Mouse (Mus musculus) C2C12 (cell line): ENCODE measurements around the gene Ddx27.

ENCODE experiments used
- CEBPB ChIP-seq: IDR thresholded peaks from one replicate; pipeline ENCODE4 v1.6.1; 2011; ENCODE audit warnings: low read depth, mild to moderate bottlenecking, control low read depth, moderate library complexity
- CTCF ChIP-seq: IDR thresholded peaks from one replicate; pipeline ENCODE4 v1.5.1; 2011; ENCODE audit not compliant: control insufficient read depth, insufficient read depth, insufficient read length
- FOSL1 ChIP-seq: IDR thresholded peaks from one replicate; pipeline ENCODE4 v1.8.0; 2011; ENCODE audit warnings: mild to moderate bottlenecking, low read length; ENCODE audit not compliant: poor library complexity, insufficient read depth, severe bottlenecking
- MAX ChIP-seq: IDR thresholded peaks from one replicate; pipeline ENCODE4 v1.6.1; 2011; ENCODE audit warnings: mild to moderate bottlenecking, control low read depth
- MYOG ChIP-seq: IDR thresholded peaks from one replicate; pipeline ENCODE4 v1.6.1; 2011; ENCODE audit not compliant: control insufficient read depth, insufficient read length; ENCODE audit errors: extremely low read depth
- USF1 ChIP-seq: IDR thresholded peaks from one replicate; pipeline ENCODE4 v1.6.1; 2011; ENCODE audit warnings: low read depth, mild to moderate bottlenecking, control low read depth, moderate library complexity

- TF ChIP-seq MAX (no peak), CTCF (no peak), USF1 (no peak), CEBPB (no peak), MYOG (no peak), FOSL1 (no peak)
Observed at GRCm38 (mm10) chr2:167010546-167010945, 4.4 kb upstream of the Ddx27 start.
